Mouse (Mus musculus): ENCODE measurements around the gene Gm42372. TPM values are rescaled to one million over a fixed set of nuclear protein-coding genes. Genes with fewer than 3 reads are reported as not detected.

Gene Gm42372
- polyA plus RNA-seq, 1 experiment, result 0.06 TPM

DNA sequence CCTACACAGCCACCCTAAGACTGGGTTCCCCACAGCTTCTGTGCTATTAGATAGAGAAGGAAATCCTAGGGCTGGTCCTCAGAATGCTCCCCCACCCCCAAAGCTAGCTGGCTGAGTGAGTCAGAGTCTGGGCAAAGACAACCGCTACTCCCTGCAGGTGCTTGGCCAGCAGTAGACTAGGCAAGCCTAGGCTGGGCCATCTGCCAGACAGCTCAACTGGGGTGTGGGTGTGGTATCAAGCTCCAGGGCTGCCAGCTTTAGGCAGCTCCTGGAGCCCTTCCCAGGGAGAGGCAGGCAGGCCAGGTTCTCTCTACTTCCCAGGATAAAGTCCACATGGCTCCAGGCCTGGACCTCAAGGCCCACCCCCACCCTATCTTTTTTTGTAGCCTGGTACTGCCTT lies 34.1 kb downstream of the Gm42372 start:
- no peak for TF ChIP-seq FLI1 (IDR thresholded peaks at IDR 0.05; ENCODE audit: low read length)
- TF ChIP-seq GATA1 (IDR thresholded peaks at IDR 0.05; ENCODE audit: borderline replicate concordance, low read length), result no peak
- Histone ChIP-seq H3K4me1 (peaks cover 39% of the 10 kb centered on the region), H3K27me3 (replicated peaks) (no peaks in the 10 kb centered on the region), H3K9me3 (no peaks in the 10 kb centered on the region), H3K4me3 (replicated peaks) (no peak overlapping the region), H3K36me3 (replicated peaks; ENCODE audit: low read length) (peaks cover 97% of the 10 kb centered on the region)

DNA sequence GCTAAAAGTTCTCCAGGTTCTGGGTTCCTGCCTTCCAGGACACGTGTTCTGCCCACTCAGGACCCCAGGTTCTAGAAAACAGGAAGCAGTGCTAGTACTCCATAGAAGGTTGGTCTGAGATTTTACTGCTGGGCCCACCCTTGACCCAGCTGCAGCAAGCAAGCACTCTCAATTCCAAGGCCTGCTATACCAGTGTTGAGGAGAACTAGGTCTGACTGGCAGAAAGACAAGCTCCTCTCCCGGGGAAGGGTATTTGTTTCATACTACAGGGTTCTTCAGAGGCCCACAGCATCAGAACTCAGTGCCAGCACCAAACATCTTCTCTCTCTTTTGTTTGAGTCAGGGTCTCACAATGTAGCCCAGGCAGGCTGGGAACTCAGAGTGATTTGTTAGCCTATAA lies 35.0 kb downstream of the Gm42372 start:
- TF ChIP-seq GATA1 (IDR thresholded peaks at IDR 0.05; ENCODE audit: borderline replicate concordance, low read length) (no peak), FLI1 (IDR thresholded peaks at IDR 0.05; ENCODE audit: low read length) (no peak)
- Histone ChIP-seq H3K27me3 (replicated peaks) (no peaks in the 10 kb centered on the region), H3K9me3 (no peaks in the 10 kb centered on the region), H3K4me3 (replicated peaks) (no peak overlapping the region), H3K36me3 (replicated peaks; ENCODE audit: low read length) (peaks cover 97% of the 10 kb centered on the region), H3K4me1 (peaks cover 43% of the 10 kb centered on the region)

DNA sequence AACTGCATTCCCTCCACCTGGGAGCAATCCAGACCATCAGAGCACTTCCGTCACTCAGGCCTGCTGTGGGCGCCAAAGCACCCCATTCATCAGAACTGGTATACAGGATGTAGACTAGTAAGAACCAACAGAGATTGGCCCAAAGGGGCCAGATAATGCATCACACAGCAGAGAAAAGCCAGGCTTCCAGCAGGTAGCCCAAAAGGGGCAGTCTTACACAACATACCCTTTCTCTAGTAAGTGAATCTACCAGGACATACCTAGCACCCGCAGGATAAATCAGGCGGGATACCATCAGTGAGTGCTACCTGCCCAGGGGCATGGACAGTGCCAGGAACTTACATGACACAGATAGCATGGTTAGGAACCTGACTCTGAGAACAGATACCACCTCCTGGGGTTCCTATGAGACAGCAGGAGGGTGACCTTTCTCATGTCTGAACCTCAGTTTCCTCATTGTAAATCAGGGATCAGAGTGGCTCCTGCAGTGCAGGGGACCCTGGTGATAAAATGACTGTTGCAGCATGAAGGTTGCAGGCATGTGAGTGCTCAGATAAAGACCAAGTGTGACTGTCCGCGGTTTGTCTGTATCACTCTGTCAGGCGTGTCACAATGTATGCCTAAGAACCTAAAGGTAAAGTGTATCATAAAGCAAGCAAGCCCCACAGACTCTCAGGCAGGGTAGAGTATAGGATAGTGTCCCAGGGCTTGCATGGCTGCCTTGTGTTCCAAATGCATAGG lies 36.7 kb downstream of the Gm42372 start:
- H3K4me1 ChIP-seq, result peaks cover 60% of the 10 kb centered on the region
- TF ChIP-seq GATA1 (IDR thresholded peaks at IDR 0.05; ENCODE audit: borderline replicate concordance, low read length), result no peak
- TF ChIP-seq FLI1 (IDR thresholded peaks at IDR 0.05; ENCODE audit: low read length), result no peak
- H3K27me3 ChIP-seq (replicated peaks), result no peaks in the 10 kb centered on the region
- no peaks in the 10 kb centered on the region for H3K9me3 ChIP-seq
- H3K4me3 ChIP-seq (replicated peaks), result no peak overlapping the region
- peaks cover 97% of the 10 kb centered on the region for H3K36me3 ChIP-seq (replicated peaks; ENCODE audit: low read length)

DNA sequence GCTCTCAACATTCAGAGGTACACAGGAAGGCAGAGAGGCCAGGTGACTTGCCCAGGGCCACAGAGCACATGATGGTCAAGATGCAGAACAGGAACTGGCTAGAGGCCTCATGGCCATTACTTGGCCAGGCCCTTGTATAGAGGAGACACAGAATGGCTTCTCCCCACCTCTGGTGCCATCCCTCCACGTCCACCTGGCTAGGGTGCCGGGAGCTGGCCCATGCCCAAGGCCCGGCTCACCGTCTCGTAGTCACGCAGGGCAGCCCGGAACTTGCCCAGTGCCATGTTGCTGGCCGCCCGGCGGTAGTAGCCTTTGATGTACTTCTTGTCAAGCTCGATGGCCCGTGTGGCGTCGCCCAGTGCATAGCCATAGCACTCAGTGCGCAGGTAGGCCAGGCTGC lies 39.3 kb downstream of the Gm42372 start:
- no peaks in the 10 kb centered on the region for H3K27me3 ChIP-seq (replicated peaks)
- TF ChIP-seq FLI1 (IDR thresholded peaks at IDR 0.05; ENCODE audit: low read length), result no peak
- TF ChIP-seq GATA1 (IDR thresholded peaks at IDR 0.05; ENCODE audit: borderline replicate concordance, low read length), result no peak
- H3K36me3 ChIP-seq (replicated peaks; ENCODE audit: low read length), result peaks cover 77% of the 10 kb centered on the region
- H3K9me3 ChIP-seq, result no peaks in the 10 kb centered on the region
- peaks cover 83% of the 10 kb centered on the region for H3K4me1 ChIP-seq
- H3K4me3 ChIP-seq (replicated peaks), result no peak overlapping the region

DNA sequence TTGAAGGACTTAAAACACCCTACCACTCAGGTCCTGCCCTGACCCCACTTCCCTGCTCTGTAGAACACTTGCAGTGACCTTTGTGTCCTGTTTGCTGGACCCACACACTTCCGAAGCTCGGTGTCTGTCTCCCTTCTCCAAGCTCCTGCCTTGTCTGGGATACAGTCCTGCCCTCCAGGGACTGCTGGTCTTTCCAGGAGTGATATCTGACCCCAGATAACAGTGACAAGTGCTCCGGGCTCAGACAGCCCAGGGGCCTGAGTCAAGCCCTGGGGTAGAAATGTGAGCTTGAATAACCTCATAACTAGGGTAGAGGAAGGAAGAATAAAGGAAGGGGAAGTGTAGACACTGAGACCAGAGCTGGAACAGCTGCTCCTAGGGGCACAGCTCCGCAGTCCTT lies 40.8 kb downstream of the Gm42372 start:
- Histone ChIP-seq H3K4me1 (peaks cover 85% of the 10 kb centered on the region), H3K4me3 (replicated peaks) (peak overlapping the region; percentile 44), H3K27me3 (replicated peaks) (no peaks in the 10 kb centered on the region), H3K36me3 (replicated peaks; ENCODE audit: low read length) (peaks cover 64% of the 10 kb centered on the region), H3K9me3 (no peaks in the 10 kb centered on the region)
- no peak for TF ChIP-seq FLI1 (IDR thresholded peaks at IDR 0.05; ENCODE audit: low read length)
- TF ChIP-seq GATA1 (IDR thresholded peaks at IDR 0.05; ENCODE audit: borderline replicate concordance, low read length), result no peak

DNA sequence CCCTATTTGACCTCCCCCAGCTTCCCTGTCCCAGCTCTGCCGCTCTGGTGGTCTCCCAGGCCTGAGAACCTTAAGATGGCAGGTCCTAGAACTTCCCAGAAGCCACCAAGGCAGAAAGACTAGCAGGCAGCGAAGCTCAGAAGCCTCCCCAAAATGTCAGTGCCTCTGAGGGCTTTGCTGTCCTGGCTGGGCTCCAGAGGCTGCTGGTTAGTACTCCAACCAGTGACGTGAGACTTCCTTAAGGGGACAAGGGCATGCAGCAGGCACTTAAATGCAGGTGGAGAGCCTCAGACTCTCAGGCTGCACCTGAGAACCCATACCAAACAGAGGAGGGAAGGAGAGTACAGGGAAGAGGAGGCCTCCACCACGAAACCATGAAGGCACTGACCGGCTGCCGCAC lies 41.3 kb downstream of the Gm42372 start:
- Histone ChIP-seq H3K4me1 (peaks cover 88% of the 10 kb centered on the region), H3K9me3 (no peaks in the 10 kb centered on the region), H3K36me3 (replicated peaks; ENCODE audit: low read length) (peaks cover 60% of the 10 kb centered on the region), H3K27me3 (replicated peaks) (no peaks in the 10 kb centered on the region), H3K4me3 (replicated peaks) (peak overlapping the region; percentile 98)
- no peak for TF ChIP-seq GATA1 (IDR thresholded peaks at IDR 0.05; ENCODE audit: borderline replicate concordance, low read length)
- TF ChIP-seq FLI1 (IDR thresholded peaks at IDR 0.05; ENCODE audit: low read length), result no peak

DNA sequence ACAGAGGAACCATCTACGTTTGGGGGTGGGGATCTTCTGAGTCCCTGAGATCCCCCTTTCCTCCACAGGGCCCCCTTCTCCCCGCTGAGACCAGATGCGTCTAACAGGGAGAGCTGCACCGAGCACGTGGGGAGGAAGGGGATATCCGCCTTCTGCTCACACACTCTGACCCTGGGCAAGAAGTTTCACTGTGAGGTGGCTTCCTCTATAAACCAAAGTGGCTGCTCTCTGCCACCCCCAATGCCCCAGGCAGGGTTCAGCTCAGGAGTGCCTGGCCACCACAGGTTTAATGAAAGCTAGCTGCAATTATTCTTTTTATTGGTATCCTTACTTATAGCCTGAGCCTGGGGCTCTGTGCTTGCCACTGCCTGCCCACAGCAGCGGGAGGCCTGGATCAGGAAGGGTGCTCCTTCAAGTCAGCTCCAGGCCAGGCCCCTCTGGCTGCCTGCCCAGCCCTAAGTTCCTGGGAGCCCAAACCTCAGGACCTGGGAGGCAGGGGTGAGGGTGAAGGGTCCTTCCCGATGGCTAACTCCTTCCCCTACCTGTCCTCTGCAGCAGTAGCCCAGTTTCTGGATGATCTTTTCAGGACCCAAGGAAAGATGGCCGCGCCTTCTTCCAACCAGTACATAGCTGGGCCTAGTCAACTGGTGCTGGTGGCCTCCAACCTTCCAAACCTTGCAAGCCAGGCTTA lies 42.1 kb downstream of the Gm42372 start:
- Histone ChIP-seq H3K36me3 (replicated peaks; ENCODE audit: low read length) (peaks cover 52% of the 10 kb centered on the region), H3K27me3 (replicated peaks) (no peaks in the 10 kb centered on the region), H3K4me1 (peaks cover 80% of the 10 kb centered on the region), H3K4me3 (replicated peaks) (peak overlapping the region; percentile 98), H3K9me3 (no peaks in the 10 kb centered on the region)
- no peak for TF ChIP-seq FLI1 (IDR thresholded peaks at IDR 0.05; ENCODE audit: low read length)
- TF ChIP-seq GATA1 (IDR thresholded peaks at IDR 0.05; ENCODE audit: borderline replicate concordance, low read length), result no peak

DNA sequence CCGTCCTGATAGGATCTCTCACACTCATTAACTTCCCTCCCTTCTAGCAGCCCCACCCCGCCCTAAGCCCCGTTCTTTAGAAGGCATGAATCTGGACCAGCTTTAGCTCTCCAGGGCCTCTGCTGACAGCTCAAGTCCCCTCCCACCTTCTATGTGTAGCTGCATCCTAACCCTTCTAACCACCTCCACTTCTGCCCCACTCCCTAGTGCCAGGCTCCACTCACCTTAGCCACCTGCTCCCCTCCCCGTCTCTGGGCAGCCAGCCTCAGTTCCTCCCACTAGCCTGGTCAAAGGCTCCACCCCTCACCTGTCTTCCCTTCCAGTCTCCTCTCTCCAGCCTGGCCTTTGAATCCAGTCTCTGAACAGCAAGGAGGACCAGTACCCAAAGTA lies 42.6 kb downstream of the Gm42372 start:
- Histone ChIP-seq H3K27me3 (replicated peaks) (no peaks in the 10 kb centered on the region), H3K4me1 (peaks cover 76% of the 10 kb centered on the region), H3K36me3 (replicated peaks; ENCODE audit: low read length) (peaks cover 46% of the 10 kb centered on the region), H3K9me3 (no peaks in the 10 kb centered on the region), H3K4me3 (replicated peaks) (peak overlapping the region; percentile 98)
- TF ChIP-seq FLI1 (IDR thresholded peaks at IDR 0.05; ENCODE audit: low read length) (no peak), GATA1 (IDR thresholded peaks at IDR 0.05; ENCODE audit: borderline replicate concordance, low read length) (no peak)

DNA sequence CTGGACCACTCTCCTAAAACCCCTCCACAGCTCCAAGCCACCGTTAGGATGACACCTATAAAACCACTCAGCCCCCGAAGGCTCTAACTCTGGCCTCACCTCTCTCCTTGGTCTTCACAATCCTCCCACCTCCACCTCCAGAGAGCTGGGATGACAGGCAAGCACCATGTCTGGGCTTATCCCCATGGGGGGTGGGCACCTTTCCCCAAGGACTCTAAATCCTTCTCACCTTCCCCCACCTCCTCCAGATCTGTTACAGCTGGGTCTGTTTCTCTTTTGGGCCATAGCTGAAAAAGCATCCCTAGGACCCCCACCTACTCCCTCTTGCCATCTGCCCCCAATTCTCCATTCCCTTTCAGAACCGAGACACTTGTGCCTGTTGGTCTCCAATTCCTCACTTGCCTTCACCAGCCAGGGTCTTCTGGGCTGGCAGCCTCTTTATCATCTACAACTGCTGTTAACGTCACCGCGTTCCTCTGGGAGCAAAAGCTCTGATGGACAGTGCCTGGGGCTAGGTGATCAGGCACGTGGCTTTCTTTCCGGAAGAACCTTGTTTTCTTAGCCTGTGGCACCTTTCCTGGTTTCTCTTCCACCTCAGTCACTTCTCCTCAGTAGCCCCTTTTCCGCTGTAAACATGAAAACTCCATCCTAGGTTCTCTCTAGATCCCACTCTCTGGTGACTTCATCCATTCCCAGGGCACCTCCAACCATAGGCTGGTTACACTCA lies 43.2 kb downstream of the Gm42372 start:
- no peak for TF ChIP-seq FLI1 (IDR thresholded peaks at IDR 0.05; ENCODE audit: low read length)
- no peak for TF ChIP-seq GATA1 (IDR thresholded peaks at IDR 0.05; ENCODE audit: borderline replicate concordance, low read length)
- Histone ChIP-seq H3K36me3 (replicated peaks; ENCODE audit: low read length) (peaks cover 41% of the 10 kb centered on the region), H3K4me1 (peaks cover 70% of the 10 kb centered on the region), H3K27me3 (replicated peaks) (no peaks in the 10 kb centered on the region), H3K9me3 (no peaks in the 10 kb centered on the region), H3K4me3 (replicated peaks) (peak overlapping the region; percentile 98)

Measured in megakaryocyte, embryonic 14.5 days (primary cell).